Mouse (Mus musculus): ENCODE data around the gene Ifng. TPM values are rescaled to one million over a fixed set of nuclear protein-coding genes. Genes with fewer than 3 reads are reported as not detected.

The Ifng gene
- polyA plus RNA-seq, 1 experiment from 2014 or later, result not detected

DNA sequence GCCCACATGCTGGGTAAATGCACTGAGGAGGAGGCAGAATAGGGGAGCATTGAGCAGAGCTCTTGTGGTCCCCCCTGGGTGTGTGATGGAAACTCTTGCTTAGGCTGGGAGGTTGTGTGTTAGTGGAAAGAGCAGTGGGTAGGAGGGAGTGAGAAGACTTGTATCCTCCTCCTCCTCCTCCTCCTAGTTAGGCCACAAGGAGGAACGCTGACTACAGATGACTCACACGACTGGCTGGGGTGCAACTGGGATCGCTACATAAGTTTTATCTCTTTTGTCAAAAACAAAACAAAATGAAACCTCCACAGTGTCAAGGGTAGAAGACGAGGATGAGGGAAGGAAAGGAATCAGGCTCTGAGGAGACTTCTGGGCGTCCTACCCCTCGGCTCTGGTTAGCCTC is 2.2 kb downstream of the Ifng start:
- Histone ChIP-seq H3K9me3 (ENCODE audit: control insufficient read depth, low read length) (no peaks in the 10 kb centered on the region), H3K27ac (ENCODE audit: low read depth) (no peak overlapping the region), H3K4me3 (ENCODE audit: low read depth, low read length) (no peak overlapping the region), H3K27me3 (replicated peaks; ENCODE audit: control insufficient read depth, insufficient read depth, low read length) (no peaks in the 10 kb centered on the region), H3K9ac (ENCODE audit: low read length) (no peak overlapping the region), H3K4me2 (ENCODE audit: low read length) (no peak overlapping the region), H3K4me1 (replicated peaks; ENCODE audit: control insufficient read depth, insufficient read depth, low read length) (no peaks in the 10 kb centered on the region), H3K36me3 (ENCODE audit: control insufficient read depth, insufficient read depth, low read length) (no peaks in the 10 kb centered on the region)
- DNase-seq (ENCODE audit: low spot score), result no peak
- ATAC-seq (replicated peaks; ENCODE audit: low FRiP score, low TSS enrichment, low read depth), result no peak
- 86% methylated on average over 6 of the region's 6 CpGs for WGBS

GRCm38 (mm10) chr10:118445021-118445420 is 4.2 kb downstream of the Ifng start:
- ATAC-seq (replicated peaks; ENCODE audit: low FRiP score, low TSS enrichment, low read depth) (no peak), DNase-seq (ENCODE audit: low spot score) (no peak)
- no peaks in the 10 kb centered on the region for H3K9me3 ChIP-seq (ENCODE audit: control insufficient read depth, low read length)
- no peak overlapping the region for H3K27ac ChIP-seq (ENCODE audit: low read depth)
- WGBS, result 93% methylated on average over 6 of the region's 6 CpGs
- no peak overlapping the region for H3K9ac ChIP-seq (ENCODE audit: low read length)
- H3K27me3 ChIP-seq (replicated peaks; ENCODE audit: control insufficient read depth, insufficient read depth, low read length), result no peaks in the 10 kb centered on the region
- H3K4me2 ChIP-seq (ENCODE audit: low read length), result no peak overlapping the region
- no peak overlapping the region for H3K4me3 ChIP-seq (ENCODE audit: low read depth, low read length)
- H3K36me3 ChIP-seq (ENCODE audit: control insufficient read depth, insufficient read depth, low read length), result no peaks in the 10 kb centered on the region
- no peaks in the 10 kb centered on the region for H3K4me1 ChIP-seq (replicated peaks; ENCODE audit: control insufficient read depth, insufficient read depth, low read length)

GRCm38 (mm10) chr10:118445502-118445901 is 4.7 kb downstream of the Ifng start:
- WGBS, result 74% methylated on average over 8 of the region's 8 CpGs
- Histone ChIP-seq H3K4me1 (replicated peaks; ENCODE audit: control insufficient read depth, insufficient read depth, low read length) (no peaks in the 10 kb centered on the region), H3K27me3 (replicated peaks; ENCODE audit: control insufficient read depth, insufficient read depth, low read length) (no peaks in the 10 kb centered on the region), H3K36me3 (ENCODE audit: control insufficient read depth, insufficient read depth, low read length) (no peaks in the 10 kb centered on the region), H3K9ac (ENCODE audit: low read length) (no peak overlapping the region), H3K27ac (ENCODE audit: low read depth) (no peak overlapping the region), H3K4me3 (ENCODE audit: low read depth, low read length) (no peak overlapping the region), H3K4me2 (ENCODE audit: low read length) (no peak overlapping the region), H3K9me3 (ENCODE audit: control insufficient read depth, low read length) (no peaks in the 10 kb centered on the region)
- ATAC-seq (replicated peaks; ENCODE audit: low FRiP score, low TSS enrichment, low read depth), result no peak
- DNase-seq (ENCODE audit: low spot score), result no peak

GRCm38 (mm10) chr10:118445978-118446377 is 5.1 kb downstream of the Ifng start:
- Histone ChIP-seq H3K36me3 (ENCODE audit: control insufficient read depth, insufficient read depth, low read length) (no peaks in the 10 kb centered on the region), H3K4me1 (replicated peaks; ENCODE audit: control insufficient read depth, insufficient read depth, low read length) (no peaks in the 10 kb centered on the region), H3K27ac (ENCODE audit: low read depth) (no peak overlapping the region), H3K9ac (ENCODE audit: low read length) (no peak overlapping the region), H3K4me2 (ENCODE audit: low read length) (no peak overlapping the region), H3K27me3 (replicated peaks; ENCODE audit: control insufficient read depth, insufficient read depth, low read length) (no peaks in the 10 kb centered on the region), H3K9me3 (ENCODE audit: control insufficient read depth, low read length) (no peaks in the 10 kb centered on the region), H3K4me3 (ENCODE audit: low read depth, low read length) (no peak overlapping the region)
- no peak for ATAC-seq (replicated peaks; ENCODE audit: low FRiP score, low TSS enrichment, low read depth)
- 93% methylated on average over 14 of the region's 14 CpGs for WGBS
- DNase-seq (ENCODE audit: low spot score), result no peak

GRCm38 (mm10) chr10:118451747-118452146 is 10.9 kb downstream of the Ifng start:
- Histone ChIP-seq H3K4me1 (replicated peaks; ENCODE audit: control insufficient read depth, insufficient read depth, low read length) (no peaks in the 10 kb centered on the region), H3K9ac (ENCODE audit: low read length) (no peak overlapping the region), H3K27me3 (replicated peaks; ENCODE audit: control insufficient read depth, insufficient read depth, low read length) (no peaks in the 10 kb centered on the region), H3K36me3 (ENCODE audit: control insufficient read depth, insufficient read depth, low read length) (no peaks in the 10 kb centered on the region), H3K4me3 (ENCODE audit: low read depth, low read length) (no peak overlapping the region), H3K9me3 (ENCODE audit: control insufficient read depth, low read length) (no peaks in the 10 kb centered on the region), H3K27ac (ENCODE audit: low read depth) (no peak overlapping the region), H3K4me2 (ENCODE audit: low read length) (no peak overlapping the region)
- WGBS, result 82% methylated on average over 2 of the region's 2 CpGs
- DNase-seq (ENCODE audit: low spot score) (no peak), ATAC-seq (replicated peaks; ENCODE audit: low FRiP score, low TSS enrichment, low read depth) (no peak)

DNA sequence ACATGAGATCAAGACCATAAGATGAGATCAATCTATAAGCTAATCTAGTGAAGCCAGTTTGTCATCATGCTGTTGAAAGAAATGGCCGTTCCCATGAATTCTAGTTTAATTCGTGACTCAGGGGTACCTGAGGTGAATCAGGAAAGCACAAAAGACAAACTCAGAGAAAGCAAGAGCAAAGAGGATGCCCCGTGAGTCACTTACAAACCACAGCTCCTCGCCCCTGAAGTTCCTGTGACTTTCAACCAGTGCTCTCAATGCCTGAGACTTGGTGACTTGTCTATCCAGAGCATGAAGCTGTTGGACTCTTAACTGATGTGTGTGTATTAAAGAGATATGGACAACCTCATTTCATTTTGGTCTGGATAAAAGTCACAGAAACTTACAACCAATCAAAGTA is 17.9 kb downstream of the Ifng start:
- Histone ChIP-seq H3K27me3 (replicated peaks; ENCODE audit: control insufficient read depth, insufficient read depth, low read length) (no peaks in the 10 kb centered on the region), H3K4me1 (replicated peaks; ENCODE audit: control insufficient read depth, insufficient read depth, low read length) (no peaks in the 10 kb centered on the region), H3K36me3 (ENCODE audit: control insufficient read depth, insufficient read depth, low read length) (no peaks in the 10 kb centered on the region), H3K9ac (ENCODE audit: low read length) (no peak overlapping the region), H3K9me3 (ENCODE audit: control insufficient read depth, low read length) (no peaks in the 10 kb centered on the region), H3K4me2 (ENCODE audit: low read length) (no peak overlapping the region), H3K27ac (ENCODE audit: low read depth) (no peak overlapping the region), H3K4me3 (ENCODE audit: low read depth, low read length) (no peak overlapping the region)
- no peak for DNase-seq (ENCODE audit: low spot score)
- 86% methylated on average over 4 of the region's 4 CpGs for WGBS
- ATAC-seq (replicated peaks; ENCODE audit: low FRiP score, low TSS enrichment, low read depth), result no peak

DNA sequence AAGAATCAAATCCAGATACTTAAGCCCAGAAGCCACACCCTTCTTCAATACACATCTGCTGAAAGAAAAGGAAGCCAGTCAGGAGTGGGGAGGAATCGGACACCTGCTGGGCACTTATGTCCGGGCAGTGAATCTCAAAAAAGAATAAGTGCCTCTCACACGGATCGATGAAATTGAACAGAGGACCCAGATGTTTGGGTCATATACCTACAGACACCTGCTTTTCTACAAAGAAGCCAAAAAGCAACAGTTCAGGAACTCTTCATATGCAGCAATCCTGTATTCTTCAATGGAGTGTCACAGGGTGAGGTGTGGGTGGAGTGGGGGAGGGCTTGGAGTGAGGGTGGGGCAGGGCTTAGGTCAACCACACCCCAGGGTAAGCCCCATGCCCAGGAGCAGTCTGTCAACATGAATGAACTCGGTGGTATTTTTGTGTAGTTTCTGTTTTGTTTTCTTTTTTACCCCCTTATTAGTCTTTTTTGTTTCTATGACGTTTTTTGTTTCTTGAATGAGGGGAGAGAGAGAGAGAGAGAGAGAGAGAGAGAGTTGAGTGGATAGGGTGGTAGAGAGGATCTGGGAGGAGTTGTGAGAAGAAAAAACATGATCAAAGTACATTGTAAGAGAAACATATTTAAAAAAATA is 20.4 kb downstream of the Ifng start:
- H3K9ac ChIP-seq (ENCODE audit: low read length), result no peak overlapping the region
- H3K27me3 ChIP-seq (replicated peaks; ENCODE audit: control insufficient read depth, insufficient read depth, low read length), result no peaks in the 10 kb centered on the region
- H3K27ac ChIP-seq (ENCODE audit: low read depth), result no peak overlapping the region
- H3K36me3 ChIP-seq (ENCODE audit: control insufficient read depth, insufficient read depth, low read length), result no peaks in the 10 kb centered on the region
- peaks cover 6% of the 10 kb centered on the region; the same call in 1 of the 2 replicates for H3K9me3 ChIP-seq (ENCODE audit: control insufficient read depth, low read length)
- 75% methylated on average over 6 of the region's 6 CpGs for WGBS
- no peak overlapping the region for H3K4me2 ChIP-seq (ENCODE audit: low read length)
- ATAC-seq (replicated peaks; ENCODE audit: low FRiP score, low TSS enrichment, low read depth), result no peak
- no peak for DNase-seq (ENCODE audit: low spot score)
- no peaks in the 10 kb centered on the region for H3K4me1 ChIP-seq (replicated peaks; ENCODE audit: control insufficient read depth, insufficient read depth, low read length)
- no peak overlapping the region for H3K4me3 ChIP-seq (ENCODE audit: low read depth, low read length)

DNA sequence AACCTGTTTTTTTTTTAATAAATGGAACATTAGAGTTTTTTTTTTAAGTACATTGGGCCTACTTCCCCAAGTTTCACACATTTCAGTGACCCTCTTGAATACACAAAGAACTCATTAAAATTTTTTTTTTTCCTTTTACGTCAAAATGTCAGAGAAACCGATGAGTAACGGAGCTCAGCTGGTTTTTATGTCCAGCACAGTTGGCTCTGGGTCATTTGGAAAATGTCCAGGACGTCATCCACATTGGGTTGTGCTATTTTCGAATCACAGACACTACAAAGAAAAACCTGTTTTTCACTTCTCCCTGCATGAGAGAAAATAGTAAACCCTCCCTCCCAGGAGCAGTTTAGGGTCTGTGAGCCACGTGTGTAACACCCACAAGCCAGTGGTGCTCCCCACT is 25.6 kb downstream of the Ifng start:
- WGBS, result 61% methylated on average over 6 of the region's 6 CpGs
- Histone ChIP-seq H3K27ac (ENCODE audit: low read depth) (no peak overlapping the region), H3K36me3 (ENCODE audit: control insufficient read depth, insufficient read depth, low read length) (no peaks in the 10 kb centered on the region), H3K9me3 (ENCODE audit: control insufficient read depth, low read length) (peaks cover 6% of the 10 kb centered on the region; the same call in 1 of the 2 replicates), H3K27me3 (replicated peaks; ENCODE audit: control insufficient read depth, insufficient read depth, low read length) (no peaks in the 10 kb centered on the region), H3K4me2 (ENCODE audit: low read length) (no peak overlapping the region), H3K4me3 (ENCODE audit: low read depth, low read length) (no peak overlapping the region), H3K4me1 (replicated peaks; ENCODE audit: control insufficient read depth, insufficient read depth, low read length) (no peaks in the 10 kb centered on the region), H3K9ac (ENCODE audit: low read length) (no peak overlapping the region)
- DNase-seq (ENCODE audit: low spot score), result no peak
- no peak for ATAC-seq (replicated peaks; ENCODE audit: low FRiP score, low TSS enrichment, low read depth)

GRCm38 (mm10) chr10:118469047-118469446 is 28.2 kb downstream of the Ifng start:
- Histone ChIP-seq H3K4me3 (ENCODE audit: low read depth, low read length) (no peak overlapping the region), H3K9ac (ENCODE audit: low read length) (no peak overlapping the region), H3K36me3 (ENCODE audit: control insufficient read depth, insufficient read depth, low read length) (no peaks in the 10 kb centered on the region), H3K9me3 (ENCODE audit: control insufficient read depth, low read length) (peaks cover 6% of the 10 kb centered on the region; the same call in 1 of the 2 replicates), H3K4me2 (ENCODE audit: low read length) (no peak overlapping the region), H3K27ac (ENCODE audit: low read depth) (no peak overlapping the region), H3K27me3 (replicated peaks; ENCODE audit: control insufficient read depth, insufficient read depth, low read length) (no peaks in the 10 kb centered on the region), H3K4me1 (replicated peaks; ENCODE audit: control insufficient read depth, insufficient read depth, low read length) (no peaks in the 10 kb centered on the region)
- DNase-seq (ENCODE audit: low spot score) (no peak), ATAC-seq (replicated peaks; ENCODE audit: low FRiP score, low TSS enrichment, low read depth) (no peak)
- 86% methylated on average over 3 of the region's 3 CpGs for WGBS

All from intestine, embryonic 14.5 days (tissue).